Mouse (Mus musculus): ENCODE measurements around the gene 2610001J05Rik.
A peak's percentile ranks its signal among the peaks of the same experiment; 100 is the strongest.

2610001J05Rik gene

DNA sequence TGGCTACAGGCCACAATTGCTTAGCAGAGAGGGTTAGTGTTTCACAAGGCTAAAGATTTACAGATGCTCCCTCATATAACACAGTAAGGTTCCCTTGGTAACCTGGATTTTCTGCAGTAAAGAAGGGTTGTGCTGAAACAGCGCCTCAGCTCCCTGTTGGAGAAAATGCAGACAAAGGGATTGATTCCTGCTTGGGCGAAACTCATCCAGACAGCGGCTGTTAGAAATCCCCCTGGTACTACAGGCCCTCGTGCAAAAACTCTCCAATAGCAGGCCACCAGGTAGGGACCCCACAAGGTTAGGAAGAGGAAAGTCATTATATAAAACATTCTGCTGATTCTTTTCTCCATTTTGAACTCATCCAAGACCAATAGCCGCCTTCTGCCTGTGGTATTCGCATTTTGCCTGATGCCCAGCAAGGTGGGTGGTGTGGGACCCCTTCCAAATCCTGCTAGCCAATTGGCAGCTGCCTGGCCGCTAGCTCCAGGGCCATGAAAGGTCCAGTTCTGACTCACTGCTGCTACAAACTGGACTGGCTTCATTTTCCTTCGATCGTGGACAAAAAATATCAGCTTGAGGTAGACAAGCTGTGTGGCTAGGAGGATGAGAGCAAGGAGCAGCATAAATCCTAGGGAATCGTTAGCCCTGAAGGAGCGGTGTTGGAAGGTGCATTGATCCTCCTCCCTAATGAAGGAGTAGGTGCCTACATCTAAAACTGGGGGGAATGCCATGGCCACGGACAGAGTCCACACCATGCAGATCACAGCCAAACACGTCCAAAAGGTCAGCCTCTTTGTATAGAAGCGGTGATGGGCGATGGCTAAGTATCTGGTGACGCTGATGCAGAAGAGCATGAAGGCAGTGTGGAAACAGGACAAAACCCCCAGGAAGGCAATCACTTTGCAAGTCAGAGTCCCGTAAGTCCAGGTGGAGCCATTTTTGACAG lies 35.3 kb downstream of the 2610001J05Rik start:
- peak; percentile 51 for DNase-seq (ENCODE audit: low read depth)

DNA sequence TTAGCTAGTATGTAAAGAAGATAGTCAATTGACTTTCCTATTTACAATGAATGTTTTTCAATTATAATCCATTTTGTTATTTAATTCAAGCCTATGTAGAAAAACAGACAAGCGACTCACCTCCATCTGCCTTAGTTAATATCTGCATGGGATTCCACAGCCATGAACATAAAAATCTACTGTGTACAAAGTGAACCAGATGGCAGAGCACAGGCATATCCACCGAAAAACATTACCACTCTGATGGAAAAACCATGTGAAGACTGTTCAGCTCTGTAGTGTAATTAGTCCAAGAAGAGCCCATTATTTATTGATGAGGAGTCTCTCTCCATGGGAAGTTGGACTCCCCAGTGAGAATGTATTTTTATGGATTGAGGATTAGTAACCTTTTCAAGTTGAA lies 38.5 kb downstream of the 2610001J05Rik start:
- no peak for DNase-seq (ENCODE audit: low read depth)

DNA sequence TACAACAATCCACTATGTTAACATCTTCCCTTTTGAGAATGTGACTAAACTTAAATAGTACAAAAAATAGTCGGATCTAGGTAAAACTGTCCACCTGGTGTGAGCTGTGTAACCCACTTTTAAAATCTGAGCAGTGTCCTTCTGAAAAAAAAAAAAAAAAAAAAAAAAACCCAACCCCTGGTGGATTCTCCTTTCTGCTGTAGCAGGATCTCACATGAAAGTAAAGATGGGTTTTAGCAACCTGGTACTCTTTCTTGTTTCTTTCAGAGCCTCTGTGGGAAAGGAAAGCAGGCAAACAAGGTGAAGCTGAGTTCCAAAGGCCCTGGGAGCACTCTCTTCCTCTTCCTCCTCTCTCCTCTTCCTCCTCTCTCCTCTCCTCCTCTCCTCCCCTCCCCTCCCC lies 42.4 kb downstream of the 2610001J05Rik start:
- no peak for DNase-seq (ENCODE audit: low read depth)
